Mouse (Mus musculus): ENCODE results near the gene Rps24. TPM values are rescaled to one million over a fixed set of nuclear protein-coding genes. Genes with fewer than 3 reads are reported as not detected.
"Not testable (repeated sequence)": the region's sequence is repeated elsewhere in the genome, so short reads cannot be mapped to it uniquely, and the experiment has no call there.

Rps24 gene
- polyA plus RNA-seq (2015; fragmentation: Nextera tagmentation; extraction: Ambion mirVana), result 482 and 530 TPM in 2 replicates

- Histone ChIP-seq H3K27ac (ENCODE audit: low read length) (no peak within 1 kb of the TSS), H3K36me3 (ENCODE audit: control insufficient read depth, insufficient read depth) (peaks cover 8% of the 10 kb centered on the region), H3K4me1 (replicated peaks; ENCODE audit: control insufficient read depth, insufficient read depth, low read length) (peaks cover 17% of the 10 kb centered on the region), H3K4me3 (replicated peaks; ENCODE audit: low read length) (peak within 1 kb of the TSS; percentile 58), H3K9ac (replicated peaks; ENCODE audit: low read depth, low read length) (peak within 1 kb of the TSS; percentile 63), H3K27me3 (replicated peaks; ENCODE audit: control insufficient read depth, insufficient read depth, low read length) (no peaks in the 10 kb centered on the region), H3K9me3 (ENCODE audit: control insufficient read depth, low read length) (no peaks in the 10 kb centered on the region), H3K4me2 (ENCODE audit: low read length) (peak within 1 kb of the TSS; percentile 77)
- ATAC-seq, result peak; percentile 70
- WGBS, result under 1% methylated on average over 30 of the region's 30 CpGs
Observed at GRCm38 (mm10) chr14:24486773-24487227, at the start of gene Rps24, which contains the start of gene Polr3a. Gene Rps24, plus strand, starts transcription at chr14:24487125. Gene Polr3a, minus strand, starts transcription at chr14:24487058.

GRCm38 (mm10) chr14:24443529-24443928 lies 43.4 kb upstream of the Rps24 start:
- not testable (repeated sequence) for H3K4me1 ChIP-seq (replicated peaks; ENCODE audit: control insufficient read depth, insufficient read depth, low read length); H3K4me2 ChIP-seq (ENCODE audit: low read length); H3K36me3 ChIP-seq (ENCODE audit: control insufficient read depth, insufficient read depth); ATAC-seq; H3K4me3 ChIP-seq (replicated peaks; ENCODE audit: low read length); H3K27me3 ChIP-seq (replicated peaks; ENCODE audit: control insufficient read depth, insufficient read depth, low read length); H3K9ac ChIP-seq (replicated peaks; ENCODE audit: low read depth, low read length); H3K9me3 ChIP-seq (ENCODE audit: control insufficient read depth, low read length); H3K27ac ChIP-seq (ENCODE audit: low read length)
- 93% methylated on average over 4 of the region's 4 CpGs for WGBS

GRCm38 (mm10) chr14:24458191-24458590 lies 28.7 kb upstream of the Rps24 start:
- H3K4me1 ChIP-seq (replicated peaks; ENCODE audit: control insufficient read depth, insufficient read depth, low read length), result no peaks in the 10 kb centered on the region
- no peak overlapping the region for H3K27ac ChIP-seq (ENCODE audit: low read length)
- H3K4me3 ChIP-seq (replicated peaks; ENCODE audit: low read length), result no peak overlapping the region
- H3K36me3 ChIP-seq (ENCODE audit: control insufficient read depth, insufficient read depth), result peaks cover 30% of the 10 kb centered on the region
- no peak overlapping the region for H3K9ac ChIP-seq (replicated peaks; ENCODE audit: low read depth, low read length)
- H3K4me2 ChIP-seq (ENCODE audit: low read length), result no peak overlapping the region
- H3K9me3 ChIP-seq (ENCODE audit: control insufficient read depth, low read length), result no peaks in the 10 kb centered on the region
- no peaks in the 10 kb centered on the region for H3K27me3 ChIP-seq (replicated peaks; ENCODE audit: control insufficient read depth, insufficient read depth, low read length)
- 85% methylated on average over 3 of the region's 3 CpGs for WGBS
- ATAC-seq, result no peak

GRCm38 (mm10) chr14:24468806-24469205 lies 18.1 kb upstream of the Rps24 start:
- Histone ChIP-seq H3K4me1 (replicated peaks; ENCODE audit: control insufficient read depth, insufficient read depth, low read length) (no peaks in the 10 kb centered on the region), H3K9me3 (ENCODE audit: control insufficient read depth, low read length) (no peaks in the 10 kb centered on the region), H3K4me2 (ENCODE audit: low read length) (no peak overlapping the region), H3K36me3 (ENCODE audit: control insufficient read depth, insufficient read depth) (peaks cover 60% of the 10 kb centered on the region), H3K27ac (ENCODE audit: low read length) (no peak overlapping the region), H3K9ac (replicated peaks; ENCODE audit: low read depth, low read length) (no peak overlapping the region), H3K27me3 (replicated peaks; ENCODE audit: control insufficient read depth, insufficient read depth, low read length) (no peaks in the 10 kb centered on the region), H3K4me3 (replicated peaks; ENCODE audit: low read length) (no peak overlapping the region)
- ATAC-seq, result no peak
- 84% methylated on average over 6 of the region's 6 CpGs for WGBS

DNA sequence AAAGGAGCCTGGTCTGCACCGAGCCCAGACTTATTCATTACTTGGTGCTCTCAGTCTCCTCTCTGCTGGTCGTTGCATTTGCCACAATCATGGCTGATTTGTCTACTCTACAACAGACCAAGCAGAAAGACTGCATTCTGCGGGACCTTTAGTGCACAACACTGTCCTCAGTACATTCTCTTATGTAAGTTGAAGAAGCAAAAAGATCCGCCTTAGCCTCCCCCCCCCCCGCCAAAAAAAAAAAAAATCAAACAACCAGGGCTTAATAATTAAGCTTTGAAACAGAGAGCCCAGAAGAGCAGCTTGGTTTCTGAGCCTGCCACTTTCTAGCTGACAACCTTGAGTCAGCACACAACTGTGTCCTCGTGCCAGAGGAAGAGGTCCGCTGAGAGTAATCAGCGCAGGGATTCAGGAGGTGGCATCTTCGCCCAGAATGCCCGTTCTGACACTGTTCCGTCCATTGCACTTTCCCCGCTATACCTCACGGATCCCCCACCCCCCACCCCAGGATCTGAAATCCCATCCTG lies 621 bp upstream of the Rps24 start:
- no peak for ATAC-seq
- H3K27ac ChIP-seq (ENCODE audit: low read length), result no peak overlapping the region

DNA sequence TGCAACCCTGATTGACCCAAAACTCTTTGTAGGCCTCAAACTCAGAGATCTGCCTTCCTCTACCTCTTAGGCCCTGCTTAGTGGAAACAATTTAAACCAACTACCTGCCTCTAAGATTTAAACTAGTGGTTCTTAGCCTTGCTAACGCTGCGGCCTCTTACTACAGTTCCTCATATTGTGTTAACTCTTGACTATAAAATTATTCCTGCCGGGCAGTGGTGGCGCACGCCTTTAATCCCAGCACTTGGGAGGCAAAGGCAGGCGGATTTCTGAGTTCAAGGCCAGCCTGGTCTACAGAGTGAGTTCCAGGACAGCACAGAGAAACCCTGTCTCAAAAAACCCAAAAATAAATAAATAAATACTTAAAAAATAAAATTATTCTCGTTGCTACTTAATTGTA lies 2.8 kb downstream of the Rps24 start:
- not testable (repeated sequence) for H3K4me3 ChIP-seq (replicated peaks; ENCODE audit: low read length); H3K9ac ChIP-seq (replicated peaks; ENCODE audit: low read depth, low read length); ATAC-seq; H3K27me3 ChIP-seq (replicated peaks; ENCODE audit: control insufficient read depth, insufficient read depth, low read length); H3K9me3 ChIP-seq (ENCODE audit: control insufficient read depth, low read length); H3K4me2 ChIP-seq (ENCODE audit: low read length); H3K27ac ChIP-seq (ENCODE audit: low read length)
- Histone ChIP-seq H3K36me3 (ENCODE audit: control insufficient read depth, insufficient read depth) (peaks cover 14% of the 10 kb centered on the region), H3K4me1 (replicated peaks; ENCODE audit: control insufficient read depth, insufficient read depth, low read length) (peaks cover 45% of the 10 kb centered on the region)
- WGBS, result 87% methylated on average over 7 of the region's 7 CpGs

More for the DNA sequence above, 621 bp upstream of the Rps24 start:
- Histone ChIP-seq H3K4me3 (replicated peaks; ENCODE audit: low read length) (peak overlapping the region; percentile 58), H3K9ac (replicated peaks; ENCODE audit: low read depth, low read length) (peak overlapping the region; percentile 63), H3K9me3 (ENCODE audit: control insufficient read depth, low read length) (no peaks in the 10 kb centered on the region), H3K4me1 (replicated peaks; ENCODE audit: control insufficient read depth, insufficient read depth, low read length) (peaks cover 12% of the 10 kb centered on the region), H3K27me3 (replicated peaks; ENCODE audit: control insufficient read depth, insufficient read depth, low read length) (no peaks in the 10 kb centered on the region), H3K4me2 (ENCODE audit: low read length) (peak overlapping the region; percentile 77), H3K36me3 (ENCODE audit: control insufficient read depth, insufficient read depth) (peaks cover 8% of the 10 kb centered on the region)
- 5% methylated on average over 13 of the region's 13 CpGs for WGBS

DNA sequence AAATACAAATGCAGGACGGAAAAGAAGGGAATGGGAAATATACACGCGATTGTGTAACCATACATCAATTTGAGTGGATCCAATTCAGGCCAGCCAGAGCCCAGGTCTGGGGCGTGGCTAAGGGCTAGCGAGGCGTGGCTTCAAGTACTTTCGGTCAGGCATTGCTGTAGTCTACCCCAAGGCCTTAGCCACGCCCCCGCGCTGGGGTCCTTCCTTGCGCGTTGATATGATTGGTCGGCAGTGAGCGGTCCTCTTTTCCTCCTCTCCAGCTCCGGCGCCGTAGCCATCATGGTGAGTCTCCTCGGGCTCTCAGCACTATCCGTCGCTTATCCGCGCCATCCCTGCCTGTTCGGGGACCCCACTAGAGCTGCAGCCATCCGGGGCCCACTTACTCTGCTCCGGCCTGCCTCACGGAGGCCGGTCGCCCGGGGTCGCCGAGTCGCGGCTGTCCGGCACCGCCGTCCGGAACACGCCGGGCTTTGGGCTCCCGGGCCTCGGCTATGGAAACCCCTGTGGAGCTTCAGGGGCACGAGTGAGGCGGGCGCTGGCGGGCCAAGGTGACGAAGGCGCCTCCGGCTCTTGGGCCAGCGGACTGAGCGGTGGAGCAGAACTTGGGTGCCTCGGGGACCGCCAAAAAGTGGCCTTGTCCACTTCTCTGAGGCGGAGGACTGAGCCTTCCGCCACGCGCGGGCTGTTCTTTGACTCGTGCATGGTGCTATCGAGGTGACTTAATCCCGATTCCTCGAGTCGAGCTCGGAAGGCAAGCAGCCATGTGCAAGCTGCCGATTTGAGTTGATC lies 3.7 kb downstream of the Rps24 start:
- peaks cover 46% of the 10 kb centered on the region for H3K4me1 ChIP-seq (replicated peaks; ENCODE audit: control insufficient read depth, insufficient read depth, low read length)
- peak overlapping the region; percentile 59 for H3K4me3 ChIP-seq (replicated peaks; ENCODE audit: low read length)
- peak overlapping the region; percentile 46 for H3K27ac ChIP-seq (ENCODE audit: low read length)
- peak overlapping the region; percentile 83 for H3K4me2 ChIP-seq (ENCODE audit: low read length)
- WGBS, result under 1% methylated on average over 64 of the region's 64 CpGs
- peak overlapping the region; percentile 96 for H3K9ac ChIP-seq (replicated peaks; ENCODE audit: low read depth, low read length)
- peaks cover 15% of the 10 kb centered on the region for H3K36me3 ChIP-seq (ENCODE audit: control insufficient read depth, insufficient read depth)
- H3K9me3 ChIP-seq (ENCODE audit: control insufficient read depth, low read length), result no peaks in the 10 kb centered on the region
- ATAC-seq, result peak; percentile 94
- H3K27me3 ChIP-seq (replicated peaks; ENCODE audit: control insufficient read depth, insufficient read depth, low read length), result no peaks in the 10 kb centered on the region

DNA sequence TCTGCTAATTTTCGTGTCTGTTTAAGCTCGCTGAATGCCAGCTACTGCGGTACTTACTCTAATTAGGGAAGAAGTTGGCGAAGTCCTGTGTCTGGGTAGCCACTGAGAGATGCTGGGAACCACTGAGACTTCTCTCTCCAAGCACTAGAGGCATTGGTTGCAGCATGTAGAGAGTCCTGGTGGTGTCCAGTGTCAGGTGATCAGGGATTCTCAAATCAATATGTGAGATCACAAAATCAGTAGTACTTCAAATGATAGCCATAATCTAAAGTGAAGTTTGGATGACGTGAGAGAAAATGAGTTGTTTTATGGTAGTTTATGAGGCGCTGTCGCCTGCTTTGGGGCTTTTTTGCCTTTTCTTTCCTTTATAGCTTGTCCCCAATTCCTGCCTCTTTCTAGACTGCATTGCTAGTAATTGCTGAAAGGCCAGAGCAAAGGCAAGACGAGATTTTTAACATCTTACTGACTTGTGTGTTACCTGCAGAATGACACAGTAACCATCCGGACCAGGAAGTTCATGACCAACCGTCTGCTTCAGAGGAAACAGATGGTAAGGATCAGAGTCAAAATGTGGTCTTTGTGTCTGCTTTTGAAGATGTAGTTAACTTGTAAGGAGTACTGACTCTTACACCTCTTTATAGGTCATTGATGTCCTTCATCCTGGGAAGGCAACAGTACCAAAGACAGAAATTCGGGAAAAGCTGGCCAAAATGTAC lies 4.5 kb downstream of the Rps24 start:
- ATAC-seq, result peak; percentile 6; the same call in 1 of the 2 replicates
- 6% methylated on average over 11 of the region's 11 CpGs for WGBS
- no peaks in the 10 kb centered on the region for H3K9me3 ChIP-seq (ENCODE audit: control insufficient read depth, low read length)
- peak overlapping the region; percentile 96 for H3K9ac ChIP-seq (replicated peaks; ENCODE audit: low read depth, low read length)
- peaks cover 38% of the 10 kb centered on the region for H3K4me1 ChIP-seq (replicated peaks; ENCODE audit: control insufficient read depth, insufficient read depth, low read length)
- peak overlapping the region; percentile 83 for H3K4me2 ChIP-seq (ENCODE audit: low read length)
- peak overlapping the region; percentile 59 for H3K4me3 ChIP-seq (replicated peaks; ENCODE audit: low read length)
- H3K27me3 ChIP-seq (replicated peaks; ENCODE audit: control insufficient read depth, insufficient read depth, low read length), result no peaks in the 10 kb centered on the region
- H3K36me3 ChIP-seq (ENCODE audit: control insufficient read depth, insufficient read depth), result peaks cover 19% of the 10 kb centered on the region
- peak overlapping the region; percentile 46 for H3K27ac ChIP-seq (ENCODE audit: low read length)

DNA sequence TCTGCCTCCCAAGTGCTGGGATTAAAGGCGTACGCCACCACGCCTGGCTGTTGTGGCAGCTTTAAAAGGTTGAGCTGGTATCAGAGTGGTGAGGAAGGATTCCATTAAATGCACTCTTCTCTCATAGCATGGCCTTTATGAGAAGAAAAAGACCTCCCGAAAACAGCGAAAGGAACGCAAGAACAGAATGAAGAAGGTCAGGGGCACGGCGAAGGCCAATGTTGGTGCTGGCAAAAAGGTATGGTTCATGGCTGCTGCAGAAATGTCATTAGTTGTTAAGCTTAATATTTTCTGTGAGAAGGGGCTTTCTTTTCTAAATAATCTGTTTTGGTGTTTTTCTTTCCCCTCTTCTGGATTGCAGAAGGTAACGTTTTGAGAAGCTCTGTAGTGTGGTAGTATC lies 6.3 kb downstream of the Rps24 start:
- Histone ChIP-seq H3K4me3 (replicated peaks; ENCODE audit: low read length) (no peak overlapping the region), H3K36me3 (ENCODE audit: control insufficient read depth, insufficient read depth) (peaks cover 34% of the 10 kb centered on the region), H3K9ac (replicated peaks; ENCODE audit: low read depth, low read length) (no peak overlapping the region), H3K4me1 (replicated peaks; ENCODE audit: control insufficient read depth, insufficient read depth, low read length) (peaks cover 38% of the 10 kb centered on the region), H3K9me3 (ENCODE audit: control insufficient read depth, low read length) (no peaks in the 10 kb centered on the region), H3K27me3 (replicated peaks; ENCODE audit: control insufficient read depth, insufficient read depth, low read length) (no peaks in the 10 kb centered on the region), H3K27ac (ENCODE audit: low read length) (no peak overlapping the region), H3K4me2 (ENCODE audit: low read length) (no peak overlapping the region)
- WGBS, result 77% methylated on average over 9 of the region's 9 CpGs
- ATAC-seq, result no peak

All from forebrain, embryonic 16.5 days (tissue).